Mouse (Mus musculus) ovary, postnatal 10 days (tissue): Measurements from ENCODE around the gene Psenen.
A peak's percentile ranks its signal among the peaks of the same experiment; 100 is the strongest.

ENCODE experiments used
- DNase-seq: peaks from one replicate; pipeline ENCODE4 v3.0.0; 2022; ENCODE audit warnings: low spot score

The Psenen gene

GRCm38 (mm10) chr7:30588676-30589434, 25.4 kb upstream of the Psenen start, which contains the start of gene Kmt2b:
Gene Kmt2b, minus strand, starts transcription at chr7:30588726.
- peak; percentile 89 for DNase-seq

DNA sequence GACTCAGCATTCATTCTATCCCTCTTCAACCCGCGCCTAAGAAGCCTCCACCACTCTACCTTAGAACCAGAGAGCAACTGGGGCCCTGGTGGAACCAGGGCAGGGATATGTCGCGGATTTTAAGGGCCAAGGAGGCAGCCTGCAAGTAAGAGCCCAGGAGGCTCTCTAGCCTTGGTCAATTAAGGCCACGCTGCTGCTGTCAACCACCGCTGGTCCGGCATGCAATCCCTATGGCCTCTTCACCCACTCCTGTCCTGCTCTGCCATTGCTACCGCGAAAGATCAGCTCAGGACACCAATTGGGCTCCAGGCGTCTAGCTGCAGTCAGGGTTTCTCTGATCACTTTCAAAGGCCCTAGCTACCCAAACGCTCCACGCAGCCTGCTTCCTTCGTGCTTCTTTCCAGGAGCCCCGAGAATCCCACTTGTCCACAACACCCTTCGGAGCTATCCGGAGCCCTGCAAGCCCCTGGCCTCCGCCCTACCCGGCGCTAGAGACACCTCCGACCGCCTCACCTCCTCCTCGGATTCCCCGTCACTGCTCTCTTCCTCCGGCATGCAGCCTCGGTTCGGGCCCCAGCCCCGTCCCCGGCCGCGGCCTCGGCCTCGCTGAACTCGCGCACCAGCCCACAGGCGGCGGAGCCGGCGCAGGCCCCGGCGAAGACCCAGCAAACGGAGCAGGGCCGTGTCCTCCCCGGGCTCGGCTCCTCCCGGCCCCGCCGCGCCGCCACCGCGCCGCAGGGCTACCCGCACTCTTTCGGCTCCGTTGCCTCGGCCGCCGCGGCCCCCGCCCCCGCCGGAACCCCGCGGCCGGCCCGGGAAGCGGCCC, 24.6 kb upstream of the Psenen start:
- peak; percentile 48 for DNase-seq

DNA sequence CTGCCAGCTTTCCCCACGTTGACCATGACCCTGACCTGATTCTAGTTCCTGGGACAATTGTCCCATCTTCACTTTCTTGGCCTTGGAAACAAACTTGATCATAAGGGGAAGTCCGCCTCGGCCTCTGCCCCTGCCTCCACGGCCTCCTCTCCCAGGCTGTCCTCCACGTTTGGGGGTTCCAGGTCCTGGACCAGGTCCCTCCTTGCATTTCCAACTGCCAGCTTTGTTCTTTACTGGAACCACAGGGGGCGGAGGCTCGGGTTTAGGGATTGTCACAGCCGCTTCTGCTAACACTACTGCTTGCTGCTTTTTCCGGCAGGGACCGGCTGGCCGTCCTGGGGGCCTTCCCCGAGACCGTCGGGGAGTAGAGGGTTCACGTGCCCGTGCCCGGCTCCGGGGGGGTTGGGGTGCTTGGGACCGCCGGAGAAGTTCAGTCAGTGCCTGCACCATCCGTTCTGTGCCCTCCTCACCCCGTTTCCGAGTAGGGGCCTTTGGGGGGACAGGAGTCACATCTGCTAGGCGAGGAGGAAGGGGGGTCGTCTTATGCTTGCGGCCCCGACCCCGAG, 23.1 kb upstream of the Psenen start:
- DNase-seq, result no peak

- DNase-seq, result no peak
Measured at GRCm38 (mm10) chr7:30585170-30585569, 21.7 kb upstream of the Psenen start.

DNA sequence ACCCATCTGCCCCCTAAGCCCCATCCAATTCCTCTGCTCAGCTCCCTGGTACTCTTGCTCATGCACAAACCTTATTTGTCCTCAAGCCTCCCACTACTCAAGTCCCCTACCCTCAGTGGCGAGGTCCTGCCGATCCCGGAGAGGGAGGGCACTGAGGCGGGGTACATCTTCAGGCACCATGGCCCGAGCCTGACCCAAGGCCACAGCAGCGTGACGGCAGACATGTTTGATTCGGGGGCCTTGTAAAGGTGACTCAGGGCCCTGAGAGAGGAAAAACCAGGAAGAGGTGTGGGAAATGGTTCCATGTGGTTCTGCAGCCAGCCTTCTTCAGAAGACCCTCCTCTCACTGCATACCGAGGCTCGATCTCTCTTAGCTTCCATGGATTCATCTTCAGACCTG, 20.9 kb upstream of the Psenen start:
- DNase-seq, result no peak

- no peak for DNase-seq
Measured at GRCm38 (mm10) chr7:30581547-30581946, 18.1 kb upstream of the Psenen start.

GRCm38 (mm10) chr7:30579950-30580349, 16.5 kb upstream of the Psenen start:
- no peak for DNase-seq

GRCm38 (mm10) chr7:30572969-30573368, 9.5 kb upstream of the Psenen start:
- DNase-seq, result no peak

- DNase-seq, result no peak
Measured at GRCm38 (mm10) chr7:30572389-30572788, 9.0 kb upstream of the Psenen start.

GRCm38 (mm10) chr7:30567555-30567954, 4.1 kb upstream of the Psenen start:
- DNase-seq, result no peak

GRCm38 (mm10) chr7:30566033-30566432, 2.6 kb upstream of the Psenen start:
- no peak for DNase-seq

GRCm38 (mm10) chr7:30564970-30565571, 1.6 kb upstream of the Psenen start, which contains the start of gene Igflr1:
Gene Igflr1, plus strand, starts transcription at chr7:30565427.
- DNase-seq, result no peak

DNA sequence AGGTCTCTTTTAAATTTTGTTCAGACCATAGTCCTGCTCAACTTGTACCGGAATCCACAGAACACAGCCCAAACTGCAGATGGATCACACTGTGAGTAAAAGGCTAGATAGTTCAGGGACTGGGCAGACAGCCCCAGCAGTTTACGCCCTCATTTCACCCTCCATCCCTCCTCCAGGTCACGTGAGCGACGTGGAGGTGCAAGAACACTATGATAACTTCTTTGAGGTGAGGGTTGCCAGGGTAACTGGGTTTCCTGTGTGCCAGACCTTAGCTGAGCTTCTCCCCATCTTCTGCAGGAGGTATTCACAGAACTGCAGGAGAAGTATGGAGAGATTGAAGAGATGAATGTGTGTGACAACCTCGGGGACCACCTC, 466 bp upstream of the Psenen start:
- no peak for DNase-seq

- peak; percentile 21 for DNase-seq
Measured at GRCm38 (mm10) chr7:30562526-30563116, 806 bp downstream of the Psenen start.

DNA sequence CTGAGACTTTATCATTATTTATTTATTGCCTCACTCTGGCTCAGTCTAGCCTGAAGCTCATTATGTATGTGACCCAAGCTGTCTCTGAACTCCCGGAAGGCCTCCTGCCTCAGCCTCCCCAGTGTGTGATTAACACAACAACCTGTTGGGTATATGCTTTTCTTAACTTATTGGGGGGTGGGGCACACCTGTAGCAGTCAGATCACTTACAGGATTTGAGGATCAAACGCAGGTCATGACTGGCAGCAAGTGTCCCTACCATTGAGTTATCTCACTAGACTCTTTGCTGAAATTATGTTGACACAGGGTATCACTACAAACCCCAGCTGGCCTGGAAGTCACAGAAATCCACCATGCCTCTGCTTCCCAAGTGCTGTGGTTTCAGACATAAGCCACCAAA, 3.1 kb downstream of the Psenen start:
- no peak for DNase-seq

- DNase-seq, result peak; percentile 72
Measured at GRCm38 (mm10) chr7:30559443-30559954, 3.9 kb downstream of the Psenen start, which contains the start of gene Lin37. Gene Lin37, minus strand, starts transcription at chr7:30559838.

- no peak for DNase-seq
Measured at GRCm38 (mm10) chr7:30558656-30559442, 4.6 kb downstream of the Psenen start.

DNA sequence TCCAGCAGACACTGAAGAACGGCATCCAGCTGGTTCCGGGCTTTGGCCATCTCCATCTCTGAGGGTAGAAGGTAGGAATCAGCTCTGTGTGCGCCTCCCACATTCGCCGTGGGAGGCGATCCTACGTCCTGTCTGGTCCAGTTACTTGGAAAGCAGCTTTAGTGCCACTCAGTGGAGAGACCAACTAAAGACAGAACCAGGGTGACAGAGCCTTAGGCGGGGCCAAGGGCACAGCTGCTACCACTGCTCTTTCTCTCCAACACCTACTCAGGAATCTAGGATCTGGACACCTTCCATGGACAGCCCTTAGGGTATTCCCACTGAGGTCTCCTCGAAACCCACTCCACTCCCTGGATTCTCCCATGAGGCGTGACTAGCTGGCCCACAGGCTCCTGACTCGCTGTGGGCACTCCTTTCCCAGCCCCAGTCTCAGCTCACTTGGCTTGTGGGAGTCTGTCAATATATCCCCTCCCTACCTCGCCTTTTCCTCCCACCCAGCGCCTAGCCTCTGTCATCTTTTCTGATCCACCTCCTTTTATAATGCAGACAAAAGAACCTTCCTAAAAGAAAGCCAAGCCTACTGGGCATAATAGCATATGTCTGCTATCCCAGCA, 5.4 kb downstream of the Psenen start:
- DNase-seq, result no peak

DNA sequence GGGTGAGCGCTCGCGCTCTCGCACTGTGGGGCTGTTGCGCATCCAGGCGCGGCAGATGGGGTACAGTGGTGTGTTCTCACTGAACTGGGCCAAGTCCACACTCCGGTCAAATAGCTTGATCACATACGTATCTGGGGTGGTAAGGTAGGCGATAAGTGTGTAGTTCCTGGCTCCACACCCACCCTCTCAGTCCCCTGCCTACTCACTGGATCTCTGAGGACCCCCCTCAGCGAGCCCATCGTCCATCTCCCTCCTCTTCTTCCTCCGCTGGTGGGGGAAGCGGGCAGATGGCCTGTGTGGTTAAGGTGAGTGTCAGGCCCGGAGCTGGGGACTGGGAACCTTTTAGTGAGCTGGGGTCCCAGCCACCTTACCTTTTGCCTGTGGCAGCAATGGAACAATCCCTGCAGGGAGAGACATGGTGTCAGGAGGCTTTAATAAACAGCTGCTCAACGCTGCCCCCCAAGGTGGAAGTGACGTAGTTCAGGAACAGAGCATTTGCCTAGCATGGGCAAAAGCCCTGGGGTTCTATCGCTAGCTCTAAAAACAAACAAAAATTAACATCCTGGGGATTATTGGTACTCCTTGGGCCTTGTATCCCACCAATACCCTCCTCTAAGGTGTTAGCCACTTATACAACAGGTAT, 6.4 kb downstream of the Psenen start:
- no peak for DNase-seq
